ENCODE assay signal across 25 mouse cellular contexts in the genomic region with DNA sequence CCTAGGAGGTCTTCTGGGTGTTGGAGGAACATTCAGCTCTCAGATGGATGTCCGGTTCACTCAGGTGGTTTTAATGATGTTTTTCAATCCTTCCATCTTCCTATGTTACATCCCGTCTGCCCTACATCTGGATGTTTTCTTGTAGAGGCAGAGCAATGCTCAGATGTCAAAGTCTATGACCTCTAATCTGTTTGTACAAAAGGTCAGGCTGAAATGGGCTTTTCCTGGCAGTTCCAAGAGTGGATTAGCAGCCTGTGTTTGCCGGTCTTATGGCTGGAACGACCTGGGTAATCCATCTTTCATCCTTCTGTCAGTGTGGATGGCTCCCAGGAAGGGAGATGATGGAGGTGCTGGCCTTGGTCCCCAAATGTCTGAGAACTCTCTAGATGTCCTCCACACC. TPM values are rescaled to one million over a fixed set of nuclear protein-coding genes. Genes with fewer than 3 reads are reported as not detected.
"Had no signal": no experiment of that assay in that cellular context is flagged by ENCODE, and none has a peak within 500 bp of the region (broad histone marks: within the 10 kb centered on the region; RNA-seq: fewer than 3 reads in every experiment).

No protein-coding gene starts in this region.

- H3K4me1 ChIP-seq: kidney, embryonic 15.5 days; limb, embryonic 13.5 days had no signal

- H3K4me2 ChIP-seq: heart, embryonic 12.5 days; hindbrain, embryonic 12.5 days; hindbrain, embryonic 14.5 days; kidney, embryonic 15.5 days; limb, embryonic 13.5 days; limb, embryonic 15.5 days; liver, embryonic 11.5 days had no signal

- H3K9ac ChIP-seq: heart, embryonic 12.5 days; hindbrain, embryonic 12.5 days; hindbrain, embryonic 14.5 days; kidney, embryonic 15.5 days; limb, embryonic 13.5 days; limb, embryonic 15.5 days; liver, embryonic 14.5 days had no signal

- H3K4me3 ChIP-seq: gastrocnemius, adult 2 months; heart, embryonic 10.5 days; heart, embryonic 12.5 days; hindbrain, embryonic 10.5 days; hindbrain, embryonic 12.5 days; kidney, embryonic 15.5 days; limb, embryonic 13.5 days; limb, embryonic 15.5 days had no signal

- H3K9me3 ChIP-seq: heart, embryonic 10.5 days; hindbrain, embryonic 10.5 days; hindbrain, embryonic 12.5 days; kidney, embryonic 15.5 days; limb, embryonic 13.5 days; limb, embryonic 15.5 days had no signal

- H3K36me3 ChIP-seq: heart, embryonic 10.5 days; heart, embryonic 12.5 days; hindbrain, embryonic 10.5 days; hindbrain, embryonic 12.5 days; kidney, embryonic 15.5 days; limb, embryonic 13.5 days; limb, embryonic 15.5 days had no signal

- H3K27me3 ChIP-seq: heart, embryonic 12.5 days; hindbrain, embryonic 12.5 days; kidney, embryonic 15.5 days; limb, embryonic 13.5 days; limb, embryonic 15.5 days had no signal

- DNase-seq: gastrocnemius, adult 2 months; gastrocnemius, postnatal 10 days; gastrocnemius, postnatal 25 days; heart, adult 18-20 months; heart, postnatal 10 days; heart, postnatal 4 days; kidney, adult 11 months; kidney, postnatal 25 days; layer of hippocampus, adult 9-11 months; layer of hippocampus, postnatal 36 days; left cerebral cortex, postnatal 4 days had no signal

- ATAC-seq: hindbrain, postnatal 0 days; intestine, embryonic 16.5 days had no signal

- H3K27ac ChIP-seq: gastrocnemius, adult 2 months; heart, embryonic 10.5 days; hindbrain, embryonic 10.5 days; hindbrain, embryonic 12.5 days; hindbrain, embryonic 14.5 days; hindbrain, postnatal 0 days; kidney, embryonic 15.5 days; kidney, postnatal 0 days; limb, embryonic 13.5 days; limb, embryonic 15.5 days; liver, embryonic 14.5 days had no signal

RNA-seq across cellular contexts. Expression of gene Slco2a1, which starts 2.6 kb away (rescaled TPM):
- total RNA-seq: granulocyte monocyte progenitor cell, adult 5-6 weeks had no signal
